Mouse (Mus musculus): ENCODE measurements around the gene Gpr171. TPM values are rescaled to one million over a fixed set of nuclear protein-coding genes. Genes with fewer than 3 reads are reported as not detected.
"Not testable (repeated sequence)": the region's sequence is repeated elsewhere in the genome, so short reads cannot be mapped to it uniquely, and the experiment has no call there.

The Gpr171 gene
- total and polyA plus RNA-seq, 3 experiments = 0.45 to 1.4 TPM; not detected in 1

DNA sequence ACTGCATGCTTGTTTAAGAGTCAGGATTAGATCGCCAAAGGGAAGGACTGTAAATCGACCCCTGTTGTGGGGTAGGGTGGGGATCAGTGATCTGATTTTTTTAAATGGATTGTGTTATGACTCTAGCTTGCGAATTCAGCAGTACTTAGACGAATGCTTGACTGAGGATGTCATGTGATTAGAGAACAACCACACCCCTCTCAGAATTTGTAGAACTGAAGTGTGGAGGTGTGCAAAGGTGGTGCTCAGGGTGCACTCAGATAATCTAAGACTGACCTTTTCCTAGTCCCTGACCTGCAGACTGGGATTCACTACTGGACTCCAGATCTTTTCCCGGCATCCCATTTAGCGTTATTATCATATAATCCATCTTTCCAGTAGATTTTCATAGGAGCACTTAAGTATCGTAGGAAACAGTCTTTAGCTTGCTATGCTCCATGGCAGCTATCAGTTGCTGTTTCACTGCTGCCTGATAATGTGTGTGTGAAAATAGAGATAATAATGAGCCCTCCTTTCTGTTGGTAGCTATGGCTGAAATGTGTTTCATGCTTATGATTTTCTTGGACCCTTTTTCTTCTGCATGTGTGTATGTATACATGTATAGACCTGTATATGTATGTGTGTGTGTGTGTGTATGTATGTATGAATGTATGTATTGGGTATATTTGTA lies 20.3 kb upstream of the Gpr171 start:
- H3K4me1 ChIP-seq (ENCODE audit: insufficient read depth, low read depth, low read length) = no peaks in the 10 kb centered on the region
- H3K9me3 ChIP-seq (replicated peaks) = no peaks in the 10 kb centered on the region
- H3K36me3 ChIP-seq (replicated peaks) = no peaks in the 10 kb centered on the region
- no peaks in the 10 kb centered on the region for H3K27me3 ChIP-seq (ENCODE audit: insufficient read depth, low read length)
- no peak overlapping the region for H3K4me3 ChIP-seq (ENCODE audit: low read depth, low read length)
- no peak for TF ChIP-seq GATA2 (IDR thresholded peaks at IDR 0.05; ENCODE audit: borderline replicate concordance, low read depth, low read length)
- no peak for TF ChIP-seq TAL1 (conservative IDR thresholded peaks at IDR 0.05; ENCODE audit: low read depth, low read length)
- no peak for TF ChIP-seq GATA1 (IDR thresholded peaks at IDR 0.05; ENCODE audit: borderline replicate concordance, low read length)
- TF ChIP-seq CTCF (IDR thresholded peaks at IDR 0.05; ENCODE audit: low read depth, low read length) = no peak
- no peak for TF ChIP-seq POLR2AphosphoS5 (IDR thresholded peaks at IDR 0.05; ENCODE audit: insufficient replicate concordance, low read depth, low read length)
- DNase-seq (ENCODE audit: low spot score) (no peak), ATAC-seq (ENCODE audit: extremely low read depth, insufficient number of reproducible peaks, low FRiP score, poor library complexity, severe bottlenecking) (no peak)

DNA sequence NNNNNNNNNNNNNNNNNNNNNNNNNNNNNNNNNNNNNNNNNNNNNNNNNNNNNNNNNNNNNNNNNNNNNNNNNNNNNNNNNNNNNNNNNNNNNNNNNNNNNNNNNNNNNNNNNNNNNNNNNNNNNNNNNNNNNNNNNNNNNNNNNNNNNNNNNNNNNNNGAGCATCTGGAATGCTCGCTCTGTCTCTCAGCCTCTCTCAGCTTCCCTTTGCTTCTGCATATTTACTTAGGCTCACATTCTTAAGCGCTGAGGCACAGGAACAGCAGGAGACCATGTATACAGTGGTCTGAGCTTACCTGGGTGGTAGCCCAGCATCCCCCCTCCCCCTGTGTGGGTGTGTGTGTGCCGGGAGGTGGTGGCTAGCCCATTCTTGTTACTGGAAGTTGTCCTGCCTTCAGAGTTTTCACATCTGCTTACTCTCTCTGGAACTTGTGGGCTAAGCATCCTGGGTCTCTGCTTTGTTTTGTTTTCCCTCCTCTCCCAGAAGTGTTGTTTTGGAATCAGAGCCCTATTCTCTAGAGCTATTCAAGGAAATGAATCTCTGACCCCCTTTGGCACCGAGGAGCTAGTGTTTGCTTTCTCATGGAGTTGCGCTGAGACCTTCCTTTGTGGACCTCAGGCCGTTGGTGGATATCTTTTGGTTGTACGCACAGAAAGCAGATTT lies 19.6 kb upstream of the Gpr171 start:
- DNase-seq (ENCODE audit: low spot score) = no peak

GRCm38 (mm10) chr3:59113973-59114517 lies 12.4 kb upstream of the Gpr171 start:
- H3K9me3 ChIP-seq (replicated peaks) = no peaks in the 10 kb centered on the region
- no peaks in the 10 kb centered on the region for H3K4me1 ChIP-seq (ENCODE audit: insufficient read depth, low read depth, low read length)
- no peak for TF ChIP-seq TAL1 (conservative IDR thresholded peaks at IDR 0.05; ENCODE audit: low read depth, low read length)
- no peak for TF ChIP-seq POLR2AphosphoS5 (IDR thresholded peaks at IDR 0.05; ENCODE audit: insufficient replicate concordance, low read depth, low read length)
- no peak for TF ChIP-seq GATA2 (IDR thresholded peaks at IDR 0.05; ENCODE audit: borderline replicate concordance, low read depth, low read length)
- TF ChIP-seq GATA1 (IDR thresholded peaks at IDR 0.05; ENCODE audit: borderline replicate concordance, low read length) = no peak
- no peak for TF ChIP-seq CTCF (IDR thresholded peaks at IDR 0.05; ENCODE audit: low read depth, low read length)
- ATAC-seq (ENCODE audit: extremely low read depth, insufficient number of reproducible peaks, low FRiP score, poor library complexity, severe bottlenecking) (no peak), DNase-seq (ENCODE audit: low spot score) (no peak)
- no peaks in the 10 kb centered on the region for H3K27me3 ChIP-seq (ENCODE audit: insufficient read depth, low read length)
- no peak overlapping the region for H3K4me3 ChIP-seq (ENCODE audit: low read depth, low read length)
- no peaks in the 10 kb centered on the region for H3K36me3 ChIP-seq (replicated peaks)

More for the DNA sequence above, 19.6 kb upstream of the Gpr171 start:
- H3K4me3 ChIP-seq (ENCODE audit: low read depth, low read length) = no peak overlapping the region
- no peaks in the 10 kb centered on the region for H3K9me3 ChIP-seq (replicated peaks)
- ATAC-seq (ENCODE audit: extremely low read depth, insufficient number of reproducible peaks, low FRiP score, poor library complexity, severe bottlenecking) = no peak
- TF ChIP-seq GATA1 (IDR thresholded peaks at IDR 0.05; ENCODE audit: borderline replicate concordance, low read length) (no peak), CTCF (IDR thresholded peaks at IDR 0.05; ENCODE audit: low read depth, low read length) (no peak), TAL1 (conservative IDR thresholded peaks at IDR 0.05; ENCODE audit: low read depth, low read length) (no peak), POLR2AphosphoS5 (IDR thresholded peaks at IDR 0.05; ENCODE audit: insufficient replicate concordance, low read depth, low read length) (no peak), GATA2 (IDR thresholded peaks at IDR 0.05; ENCODE audit: borderline replicate concordance, low read depth, low read length) (no peak)
- H3K4me1 ChIP-seq (ENCODE audit: insufficient read depth, low read depth, low read length) = no peaks in the 10 kb centered on the region
- H3K36me3 ChIP-seq (replicated peaks) = no peaks in the 10 kb centered on the region
- no peaks in the 10 kb centered on the region for H3K27me3 ChIP-seq (ENCODE audit: insufficient read depth, low read length)

- not testable (repeated sequence) for H3K36me3 ChIP-seq (replicated peaks); H3K4me3 ChIP-seq (ENCODE audit: low read depth, low read length); ATAC-seq (ENCODE audit: extremely low read depth, insufficient number of reproducible peaks, low FRiP score, poor library complexity, severe bottlenecking); DNase-seq (ENCODE audit: low spot score); H3K4me1 ChIP-seq (ENCODE audit: insufficient read depth, low read depth, low read length); H3K27me3 ChIP-seq (ENCODE audit: insufficient read depth, low read length); H3K9me3 ChIP-seq (replicated peaks)
Observed at GRCm38 (mm10) chr3:59113291-59113690, 11.7 kb upstream of the Gpr171 start.

GRCm38 (mm10) chr3:59111944-59112343 lies 10.3 kb upstream of the Gpr171 start:
- no peaks in the 10 kb centered on the region for H3K4me1 ChIP-seq (ENCODE audit: insufficient read depth, low read depth, low read length)
- H3K9me3 ChIP-seq (replicated peaks) = no peaks in the 10 kb centered on the region
- no peaks in the 10 kb centered on the region for H3K27me3 ChIP-seq (ENCODE audit: insufficient read depth, low read length)
- H3K36me3 ChIP-seq (replicated peaks) = no peaks in the 10 kb centered on the region
- ATAC-seq (ENCODE audit: extremely low read depth, insufficient number of reproducible peaks, low FRiP score, poor library complexity, severe bottlenecking) (no peak), DNase-seq (ENCODE audit: low spot score) (no peak)
- H3K4me3 ChIP-seq (ENCODE audit: low read depth, low read length) = no peak overlapping the region
- TF ChIP-seq TAL1 (conservative IDR thresholded peaks at IDR 0.05; ENCODE audit: low read depth, low read length) (no peak), CTCF (IDR thresholded peaks at IDR 0.05; ENCODE audit: low read depth, low read length) (no peak)

DNA sequence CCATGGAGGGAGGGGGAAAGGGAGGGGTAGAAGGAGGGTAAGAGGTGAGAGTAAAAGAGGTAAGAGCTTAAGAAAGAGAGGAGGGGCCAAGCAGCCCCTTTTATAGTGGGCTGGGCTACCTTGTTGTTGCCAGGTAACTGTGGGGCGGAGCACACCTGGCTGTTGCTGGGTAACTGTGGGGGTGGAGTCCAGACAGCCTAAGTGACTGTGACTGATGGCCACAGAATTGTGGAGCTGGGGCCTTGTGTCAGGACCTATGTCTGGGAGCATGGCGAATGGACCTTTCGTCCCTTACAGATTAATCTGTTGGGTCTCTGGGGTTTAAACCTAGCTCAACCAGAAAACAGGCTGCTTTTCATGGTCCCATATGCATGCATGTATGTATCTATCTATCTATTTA lies 8.2 kb upstream of the Gpr171 start:
- H3K9me3 ChIP-seq (replicated peaks); ATAC-seq (ENCODE audit: extremely low read depth, insufficient number of reproducible peaks, low FRiP score, poor library complexity, severe bottlenecking); DNase-seq (ENCODE audit: low spot score); H3K4me1 ChIP-seq (ENCODE audit: insufficient read depth, low read depth, low read length); H3K27me3 ChIP-seq (ENCODE audit: insufficient read depth, low read length); H3K4me3 ChIP-seq (ENCODE audit: low read depth, low read length); H3K36me3 ChIP-seq (replicated peaks): not testable (repeated sequence)

DNA sequence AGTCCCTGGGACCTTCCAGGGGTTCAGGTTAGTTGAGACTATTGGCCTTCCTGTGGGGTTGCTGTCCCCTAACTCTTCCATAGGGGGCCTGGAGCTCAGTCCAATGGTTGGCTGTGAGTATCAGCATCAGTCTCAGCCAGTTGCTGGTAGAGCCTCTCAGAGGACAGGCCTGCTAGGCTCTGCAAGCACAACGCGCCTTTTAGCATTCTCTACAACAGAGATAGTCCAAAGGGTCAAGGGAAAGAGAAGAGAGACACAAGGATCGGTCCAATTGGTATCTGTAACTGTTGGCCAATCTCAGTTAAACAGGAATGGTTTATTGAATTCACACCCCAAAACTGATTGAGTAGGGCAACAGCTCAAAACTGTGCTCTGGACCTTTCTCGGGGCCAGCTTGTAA lies 5.8 kb upstream of the Gpr171 start:
- H3K4me1 ChIP-seq (ENCODE audit: insufficient read depth, low read depth, low read length) = no peaks in the 10 kb centered on the region
- H3K9me3 ChIP-seq (replicated peaks) = no peaks in the 10 kb centered on the region
- no peak for ATAC-seq (ENCODE audit: extremely low read depth, insufficient number of reproducible peaks, low FRiP score, poor library complexity, severe bottlenecking)
- TF ChIP-seq TAL1 (conservative IDR thresholded peaks at IDR 0.05; ENCODE audit: low read depth, low read length) (no peak), GATA1 (IDR thresholded peaks at IDR 0.05; ENCODE audit: borderline replicate concordance, low read length) (no peak), CTCF (IDR thresholded peaks at IDR 0.05; ENCODE audit: low read depth, low read length) (no peak), POLR2AphosphoS5 (IDR thresholded peaks at IDR 0.05; ENCODE audit: insufficient replicate concordance, low read depth, low read length) (no peak), GATA2 (IDR thresholded peaks at IDR 0.05; ENCODE audit: borderline replicate concordance, low read depth, low read length) (no peak)
- DNase-seq (ENCODE audit: low spot score) = no peak
- no peak overlapping the region for H3K4me3 ChIP-seq (ENCODE audit: low read depth, low read length)
- H3K27me3 ChIP-seq (ENCODE audit: insufficient read depth, low read length) = peaks cover 4% of the 10 kb centered on the region; the same call in 1 of the 2 replicates
- no peaks in the 10 kb centered on the region for H3K36me3 ChIP-seq (replicated peaks)
